In the genomic region with DNA sequence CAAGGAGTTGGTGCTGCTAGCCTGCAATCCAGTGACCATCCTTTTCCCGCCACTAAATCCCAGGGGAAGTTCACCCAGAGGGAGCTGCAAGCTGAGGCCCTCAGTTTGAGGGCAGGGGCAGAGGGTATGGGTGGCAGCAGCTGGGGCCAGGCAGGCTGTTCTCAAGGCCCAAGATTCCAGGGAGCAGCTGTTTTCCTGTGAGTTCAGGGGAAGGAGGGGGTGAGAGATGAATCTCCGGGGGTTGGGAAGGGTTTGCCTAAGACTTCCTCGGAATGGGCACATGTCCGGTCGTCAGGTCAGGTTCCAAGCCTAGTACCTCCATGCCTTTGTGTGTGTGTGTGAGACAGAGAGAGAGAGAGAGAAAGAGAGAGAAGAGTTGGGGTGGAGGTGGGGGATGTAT, we compare ENCODE assay signal across 9 mouse cellular contexts. TPM values are rescaled to one million over a fixed set of nuclear protein-coding genes. Genes with fewer than 3 reads are reported as not detected.
DNase-seq lines count a peak whose midpoint lies in the region; ATAC-seq and TF ChIP-seq lines count a peak whose summit lies in the region.
"Had no signal": no experiment of that assay in that cellular context is flagged by ENCODE, and none has a peak within 500 bp of the region (broad histone marks: within the 10 kb centered on the region; RNA-seq: fewer than 3 reads in every experiment).

No protein-coding gene starts in this region.

- ATAC-seq in forebrain, postnatal 0 days, result no peak
- ATAC-seq in liver, embryonic 15.5 days (ENCODE audit: insufficient read depth), result 0 out of 2 replicates have a peak, but pooled peaks have one; percentile 12

- H3K9me3 ChIP-seq in forebrain, postnatal 0 days (ENCODE audit: low read length), result no peaks in the 10 kb centered on the region
- no peaks in the 10 kb centered on the region for H3K9me3 ChIP-seq in liver, embryonic 15.5 days (replicated peaks)

- peak overlapping the region; percentile 22; the same call in 1 of the 2 replicates for H3K9ac ChIP-seq in forebrain, postnatal 0 days
- no peak overlapping the region for H3K9ac ChIP-seq in liver, embryonic 15.5 days

- H3K27me3 ChIP-seq in forebrain, postnatal 0 days (ENCODE audit: insufficient read depth, low read length), result no peaks in the 10 kb centered on the region; the same call in 1 of the 2 replicates
- H3K27me3 ChIP-seq in liver, embryonic 15.5 days, result peaks cover 43% of the 10 kb centered on the region

- H3K27ac ChIP-seq in forebrain, postnatal 0 days (ENCODE audit: low read depth, low read length), result no peak overlapping the region
- H3K27ac ChIP-seq in liver, embryonic 15.5 days (replicated peaks), result no peak overlapping the region

- WGBS in lung, adult 2 months, result 11% methylated on average over 5 of the region's 5 CpGs
- WGBS in forebrain, postnatal 0 days, result 7% methylated on average over 5 of the region's 5 CpGs
- 16% methylated on average over 5 of the region's 5 CpGs for WGBS in liver, embryonic 15.5 days (ENCODE audit: insufficient replicate concordance)

- peak; percentile 46 for DNase-seq in lung, postnatal 10 days
- DNase-seq in lung, adult 2 months, result no peak
- DNase-seq in forebrain, postnatal 0 days, result no peak
- DNase-seq in cerebellum, postnatal 4 days (ENCODE audit: low spot score in 2 of 2), result no peak
- DNase-seq in testis, postnatal 10 days (ENCODE audit: low spot score), result no peak
- no peak for DNase-seq in left cerebral cortex, adult 18-20 months (ENCODE audit: low spot score in 2 of 2)

- TF ChIP-seq CTCF in lung, adult 2 months (IDR thresholded peaks at IDR 0.05; ENCODE audit: insufficient read depth, low read length), result no peak
- no peak for TF ChIP-seq CTCF in forebrain, postnatal 0 days (IDR thresholded peaks at IDR 0.05; ENCODE audit: low read depth)

- peak overlapping the region; percentile 49 for H3K4me2 ChIP-seq in forebrain, postnatal 0 days (ENCODE audit: low read depth)
- peak overlapping the region; percentile 52 for H3K4me2 ChIP-seq in liver, embryonic 15.5 days

- no peak for TF ChIP-seq POLR2A in lung, adult 2 months (IDR thresholded peaks at IDR 0.05; ENCODE audit: borderline replicate concordance, extremely low read depth, low read depth, low read length)

- H3K4me3 ChIP-seq in lung, adult 2 months (replicated peaks; ENCODE audit: extremely low read depth, low read depth, low read length), result no peak overlapping the region
- no peak overlapping the region for H3K4me3 ChIP-seq in forebrain, postnatal 0 days (ENCODE audit: low read depth, low read length)
- no peak overlapping the region for H3K4me3 ChIP-seq in liver, embryonic 15.5 days (replicated peaks)

- peaks cover 24% of the 10 kb centered on the region for H3K36me3 ChIP-seq in forebrain, postnatal 0 days (ENCODE audit: insufficient read depth)
- H3K36me3 ChIP-seq in liver, embryonic 15.5 days (replicated peaks), result peaks cover 16% of the 10 kb centered on the region

- H3K4me1 ChIP-seq in lung, adult 2 months (ENCODE audit: control insufficient read depth, insufficient read depth, low read length), result no peaks in the 10 kb centered on the region
- H3K4me1 ChIP-seq in forebrain, postnatal 0 days (ENCODE audit: insufficient read depth), result no peaks in the 10 kb centered on the region
- H3K4me1 ChIP-seq in liver, embryonic 15.5 days (replicated peaks), result no peaks in the 10 kb centered on the region

RNA-seq across cellular contexts. Expression of gene Etv4, which starts 13.1 kb away (rescaled TPM):
- polyA plus RNA-seq in lung, adult 2 months (2012; rRNA removed), result 0.60 and 0.95 TPM in 2 replicates
- 24.2 and 25.1 TPM in 2 replicates for total RNA-seq in forebrain, postnatal 0 days (2014; rRNA removed)
- polyA plus RNA-seq in forebrain, postnatal 0 days (2015; fragmentation: Nextera tagmentation; extraction: Ambion mirVana), result 15.9 and 16.8 TPM in 2 replicates
- polyA plus RNA-seq in liver, embryonic 15.5 days (2015; fragmentation: Nextera tagmentation; extraction: Ambion mirVana), result 0.13 and 0.15 TPM in 2 replicates
- 10 to 100 TPM; 11.5 to 15.1 TPM for total RNA-seq in left cerebral cortex, adult 18-20 months (2021)
- total RNA-seq: neutrophil, adult 5-6 weeks had no signal
- polyA plus RNA-seq: erythroblast, embryonic 14.5 days had no signal

RNA-seq across cellular contexts. Expression of gene Dhx8, which starts 39.3 kb away (rescaled TPM):
- polyA plus RNA-seq in lung, adult 2 months (2012; rRNA removed), result 9.8 and 13.1 TPM in 2 replicates
- total RNA-seq in forebrain, postnatal 0 days (2014; rRNA removed), result 26.5 and 33.3 TPM in 2 replicates
- polyA plus RNA-seq in forebrain, postnatal 0 days (2015; fragmentation: Nextera tagmentation; extraction: Ambion mirVana), result 18.8 and 25.0 TPM in 2 replicates
- polyA plus RNA-seq in liver, embryonic 15.5 days (2015; fragmentation: Nextera tagmentation; extraction: Ambion mirVana), result 14.1 and 14.8 TPM in 2 replicates
- total RNA-seq in left cerebral cortex, adult 18-20 months (2021), result 10 to 100 TPM; 35.5 to 37.2 TPM
